Mouse (Mus musculus) right cerebral cortex, postnatal 14 days (tissue): ENCODE measurements around the gene Exoc6.

ENCODE experiments used
- DNase-seq: peaks from one replicate; pipeline ENCODE4 v3.0.0; 2022

Gene Exoc6

DNA sequence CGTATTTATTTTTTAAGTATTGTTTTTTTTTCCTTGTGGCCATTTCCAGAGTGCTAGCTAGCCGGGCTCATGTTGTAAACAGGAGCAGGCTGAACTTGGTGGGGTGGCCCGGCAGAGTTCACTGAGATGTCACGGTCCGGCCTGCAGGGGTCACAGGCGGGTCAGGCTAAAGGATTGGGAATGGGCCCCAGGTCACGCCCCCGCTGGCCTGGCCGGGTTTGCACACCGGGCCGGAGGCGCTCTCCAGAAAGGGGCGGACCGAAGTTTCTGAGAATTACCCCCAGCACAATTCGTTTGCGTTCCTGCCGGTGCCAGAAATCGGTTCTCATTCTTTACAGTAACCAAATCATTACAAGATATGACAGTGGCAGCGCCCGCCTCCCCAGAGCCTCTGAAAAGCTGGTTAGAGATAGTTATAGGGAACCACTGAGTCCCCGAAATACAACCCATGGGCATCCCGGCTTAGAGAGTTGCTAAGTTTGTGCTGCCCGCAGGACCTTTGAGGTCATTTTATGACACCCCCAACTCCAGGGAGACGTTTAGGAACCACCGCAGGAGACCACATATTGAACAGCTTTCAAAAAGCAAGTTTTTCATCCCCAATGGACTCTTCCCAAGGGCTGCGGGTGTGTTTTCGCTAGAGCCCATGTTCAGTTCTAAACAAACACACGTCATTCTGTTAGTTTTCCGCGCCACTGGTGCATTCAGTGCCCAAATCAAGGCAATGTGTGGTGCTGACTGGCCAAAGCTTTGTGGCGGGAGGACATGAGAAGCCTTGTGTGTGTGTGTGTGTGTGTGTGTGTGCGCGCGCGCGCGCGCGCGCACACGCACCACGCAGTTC is 145.8 kb downstream of the Exoc6 start:
- no peak for DNase-seq

DNA sequence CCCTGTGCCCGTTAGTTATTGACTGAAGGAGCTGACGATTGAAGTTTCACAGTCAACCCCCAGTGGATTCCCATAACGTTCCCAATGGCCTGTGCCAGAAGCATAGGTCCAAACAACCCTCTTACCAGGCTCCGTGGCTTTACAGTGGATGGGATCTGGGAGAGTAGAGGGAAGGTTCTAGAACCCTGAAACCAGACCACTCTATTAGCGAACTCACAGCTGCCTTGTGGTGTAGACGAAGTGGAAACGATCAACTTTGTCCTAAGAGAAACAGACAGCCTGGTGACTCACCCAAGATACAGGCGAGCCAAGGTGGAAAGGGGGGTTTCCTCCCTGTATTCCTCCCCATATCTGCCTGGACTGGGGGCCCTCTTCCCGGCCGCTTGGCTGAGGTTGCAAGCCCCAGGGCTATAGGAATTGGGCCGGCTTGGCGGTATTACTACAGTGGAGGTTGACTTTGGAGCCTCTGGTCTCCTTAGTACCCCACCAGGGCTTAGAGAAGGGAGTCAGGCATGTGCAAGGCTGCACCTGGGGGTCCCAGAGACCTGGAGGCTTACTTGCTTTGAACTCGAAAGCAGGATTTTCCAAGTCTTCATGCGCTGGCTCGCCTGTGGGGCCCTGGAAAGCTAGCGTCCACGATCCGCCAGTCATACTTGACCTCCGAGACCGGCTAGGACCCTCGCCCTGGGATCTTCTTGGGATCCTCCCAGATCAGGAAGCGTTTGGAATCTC is 146.6 kb downstream of the Exoc6 start:
- DNase-seq, result no peak

DNA sequence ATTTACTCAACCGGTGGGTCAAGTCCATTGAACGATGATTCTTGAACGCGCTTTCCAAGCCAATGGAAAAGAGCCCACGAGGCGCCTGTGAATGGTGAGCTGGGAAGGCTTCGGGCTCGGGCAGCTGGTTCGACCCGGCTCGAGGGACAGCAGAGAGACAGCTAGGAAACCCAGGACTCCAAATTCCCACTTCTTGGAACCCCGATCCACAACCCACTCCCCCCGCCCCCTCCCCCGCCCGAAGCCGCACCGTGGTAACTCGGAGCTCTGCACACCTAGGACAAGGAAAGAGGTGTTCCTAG is 147.1 kb downstream of the Exoc6 start:
- DNase-seq, result no peak

GRCm38 (mm10) chr19:37697651-37698272 is 147.5 kb downstream of the Exoc6 start, which contains the start of gene Cyp26a1:
Gene Cyp26a1 (plus strand): TSS chr19:37697798.
- no peak for DNase-seq

DNA sequence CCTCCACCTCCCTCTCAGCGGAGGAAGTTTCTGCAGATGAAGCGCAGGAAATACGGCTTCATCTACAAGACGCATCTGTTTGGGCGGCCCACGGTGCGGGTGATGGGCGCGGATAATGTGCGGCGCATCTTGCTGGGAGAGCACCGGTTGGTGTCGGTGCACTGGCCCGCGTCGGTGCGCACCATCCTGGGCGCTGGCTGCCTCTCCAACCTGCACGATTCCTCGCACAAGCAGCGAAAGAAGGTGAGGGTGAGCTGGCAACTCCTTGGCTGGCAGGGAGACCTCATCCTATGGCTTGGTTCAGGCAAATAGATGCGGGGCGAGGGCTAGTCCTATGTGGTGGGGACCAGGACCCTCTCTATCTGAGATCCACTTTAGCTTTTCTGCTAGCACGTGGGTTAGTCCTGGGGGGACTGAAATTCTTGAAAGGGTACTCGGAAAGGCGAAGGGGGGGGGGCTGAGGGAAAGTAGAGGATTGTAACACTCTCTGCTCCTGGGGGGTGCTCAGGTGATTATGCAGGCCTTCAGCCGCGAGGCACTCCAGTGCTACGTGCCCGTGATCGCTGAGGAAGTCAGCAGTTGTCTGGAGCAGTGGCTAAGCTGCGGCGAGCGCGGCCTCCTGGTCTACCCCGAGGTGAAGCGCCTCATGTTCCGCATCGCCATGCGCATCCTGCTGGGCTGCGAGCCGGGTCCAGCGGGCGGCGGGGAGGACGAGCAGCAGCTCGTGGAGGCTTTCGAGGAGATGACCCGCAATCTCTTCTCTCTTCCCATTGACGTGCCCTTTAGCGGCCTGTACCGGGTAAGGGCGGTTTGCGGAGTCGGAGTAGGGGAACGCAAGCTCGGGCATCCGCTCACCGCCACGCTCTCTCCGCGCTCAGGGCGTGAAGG is 148.3 kb downstream of the Exoc6 start:
- DNase-seq, result no peak

DNA sequence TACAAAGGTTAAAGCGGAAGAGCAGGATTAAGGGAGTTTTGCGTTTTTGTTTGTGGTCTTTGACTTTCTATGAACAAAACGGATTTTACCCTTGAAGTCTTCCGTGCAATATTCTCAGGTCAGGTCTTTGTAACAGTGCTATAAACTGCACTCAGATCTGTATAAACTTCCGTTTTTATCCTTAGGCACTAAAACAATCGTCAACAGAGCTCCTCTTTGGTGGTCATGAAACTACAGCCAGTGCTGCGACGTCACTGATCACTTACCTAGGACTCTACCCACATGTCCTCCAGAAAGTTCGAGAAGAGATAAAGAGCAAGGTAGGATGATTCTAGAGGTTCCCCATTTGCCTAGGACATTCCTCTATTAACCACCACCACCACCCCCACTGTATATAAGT is 149.5 kb downstream of the Exoc6 start:
- DNase-seq, result no peak

- no peak for DNase-seq
Measured at GRCm38 (mm10) chr19:37702377-37703076, 152.3 kb downstream of the Exoc6 start.

DNA sequence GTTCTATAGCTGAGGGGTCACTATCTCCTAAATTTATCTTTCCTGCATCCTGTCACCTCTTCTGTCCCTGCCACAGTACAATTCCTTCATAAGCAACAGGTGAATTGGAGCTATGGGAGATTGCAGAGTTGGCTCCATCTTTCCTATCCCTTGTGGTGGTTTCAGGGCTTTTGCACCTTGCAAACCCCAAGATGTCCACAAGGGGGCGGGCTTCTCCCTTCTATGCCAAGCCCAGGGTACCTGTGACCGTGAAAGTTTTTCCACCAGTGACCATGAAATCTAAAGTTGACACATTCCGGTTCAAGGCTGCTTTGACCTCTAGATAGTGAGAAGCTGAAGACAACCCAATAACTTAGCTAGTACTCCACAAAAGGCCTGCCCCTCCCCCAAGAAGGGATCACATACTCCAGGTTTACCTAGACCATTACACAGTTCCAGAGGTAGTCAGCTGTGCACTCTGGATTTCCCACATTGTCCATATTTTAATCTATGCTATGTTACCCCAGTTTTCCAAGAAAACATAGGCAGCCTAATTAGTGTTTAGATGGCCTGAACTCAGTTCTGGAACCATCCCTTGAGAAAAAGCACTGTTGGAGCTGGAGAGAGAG is 153.8 kb downstream of the Exoc6 start:
- DNase-seq, result peak; percentile 77

- DNase-seq, result no peak
Measured at GRCm38 (mm10) chr19:37705722-37706121, 155.5 kb downstream of the Exoc6 start.

GRCm38 (mm10) chr19:37714681-37715080 is 164.5 kb downstream of the Exoc6 start:
- DNase-seq, result no peak

GRCm38 (mm10) chr19:37715980-37716379 is 165.8 kb downstream of the Exoc6 start:
- no peak for DNase-seq

DNA sequence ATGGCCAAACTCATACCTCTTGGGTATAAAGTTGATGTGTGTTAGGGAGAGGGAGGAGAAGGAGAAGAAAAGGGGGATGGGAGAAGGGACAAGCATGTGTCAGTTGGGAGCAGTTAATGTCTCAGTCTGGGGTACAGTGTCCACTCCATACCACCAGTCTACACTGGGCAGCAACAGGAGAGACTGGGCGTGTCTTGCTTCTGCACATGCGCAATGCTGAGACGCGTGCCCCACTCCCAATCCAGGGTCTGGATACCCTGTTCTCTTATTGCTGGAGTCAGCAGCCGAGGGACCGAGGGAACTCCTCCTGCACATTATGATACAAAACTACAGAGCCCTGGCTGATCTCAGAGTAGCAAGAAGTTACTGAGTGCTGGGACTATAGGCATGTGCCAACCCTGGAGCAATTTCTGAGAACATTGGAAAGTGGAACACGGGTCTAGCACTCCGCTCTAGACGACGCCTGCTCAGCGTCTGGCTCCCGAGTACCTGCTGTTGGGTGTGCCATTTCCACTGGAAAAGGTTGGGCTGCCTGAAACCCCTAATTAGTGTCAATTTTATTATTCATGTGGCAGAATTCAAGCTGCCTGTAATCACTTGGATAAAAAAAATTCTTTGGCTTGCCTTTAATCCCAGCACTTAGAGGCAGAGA is 166.4 kb downstream of the Exoc6 start:
- DNase-seq, result no peak

DNA sequence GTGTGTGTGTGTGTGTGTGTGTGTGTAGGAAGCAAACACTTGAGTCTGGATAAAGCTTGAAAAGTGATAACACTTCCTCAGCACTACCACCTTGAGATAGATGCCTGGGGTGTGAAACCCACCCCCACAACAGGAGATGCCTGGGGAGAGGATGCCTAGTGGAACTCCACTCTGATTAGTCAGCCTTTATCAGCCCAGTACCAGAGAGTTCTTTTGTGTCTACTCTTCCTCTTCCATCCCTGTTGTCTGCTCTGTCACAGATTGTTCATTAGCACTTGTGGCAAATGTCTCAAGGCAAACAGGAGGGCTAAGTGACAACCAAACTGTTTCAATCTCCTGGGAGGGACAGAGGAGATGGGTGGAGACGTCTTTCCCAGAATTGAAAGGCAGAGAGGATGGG is 168.9 kb downstream of the Exoc6 start:
- DNase-seq, result no peak

GRCm38 (mm10) chr19:37724591-37724990 is 174.4 kb downstream of the Exoc6 start:
- DNase-seq, result no peak

- no peak for DNase-seq
Measured at GRCm38 (mm10) chr19:37726585-37726984, 176.4 kb downstream of the Exoc6 start.

DNA sequence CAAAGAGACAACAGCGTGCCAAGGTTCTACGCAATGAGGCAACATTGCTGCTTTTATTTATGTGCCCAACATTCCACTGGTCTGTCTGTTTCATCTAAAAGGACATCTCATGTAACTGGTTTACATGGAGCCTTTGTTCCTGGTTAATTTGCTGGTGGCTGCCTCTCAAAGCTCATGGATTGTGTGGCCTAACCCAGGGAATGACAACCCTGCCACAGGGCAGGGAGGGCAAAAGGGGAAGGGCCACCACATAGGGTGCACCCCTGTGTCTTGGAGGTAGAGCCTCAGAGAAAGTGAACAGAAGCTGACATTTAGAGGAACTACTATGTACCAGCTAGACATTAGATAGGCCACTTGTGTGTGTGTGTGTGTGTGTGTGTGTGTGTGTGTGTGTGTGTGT is 177.1 kb downstream of the Exoc6 start:
- no peak for DNase-seq
